Mouse (Mus musculus): ENCODE results near the gene Lamc1. TPM values are rescaled to one million over a fixed set of nuclear protein-coding genes. Genes with fewer than 3 reads are reported as not detected.
"Not testable (repeated sequence)": the region's sequence is repeated elsewhere in the genome, so short reads cannot be mapped to it uniquely, and the experiment has no call there.

Lamc1 gene
- 10 to 100 TPM; 54.5 to 66.2 TPM for total RNA-seq (2021)
- long read RNA-seq, experiment 1, full-length matches to known transcripts, result 11 of 22 reads
- long read RNA-seq, experiment 1, partial matches to known transcripts, result 11 of 22 reads
- long read RNA-seq, experiment 1, other reads (novel, unspliced or antisense), result 0 of 22 reads
- long read RNA-seq, experiment 2, full-length matches to known transcripts, result 3 of 25 reads
- long read RNA-seq, experiment 2, partial matches to known transcripts, result 20 of 25 reads
- long read RNA-seq, experiment 2, other reads (novel, unspliced or antisense), result 2 of 25 reads

GRCm38 (mm10) chr1:153332444-153333295 is at the start of gene Lamc1:
Gene Lamc1, minus strand, starts transcription at chr1:153332786.
- peak; percentile 88 for DNase-seq (ENCODE audit: low spot score in 2 of 2)

- no peak for DNase-seq (ENCODE audit: low spot score in 2 of 2)
Measured at GRCm38 (mm10) chr1:153380746-153381282, 48.2 kb upstream of the Lamc1 start.

- DNase-seq (ENCODE audit: low spot score in 2 of 2), result no peak
Measured at GRCm38 (mm10) chr1:153379832-153380231, 47.2 kb upstream of the Lamc1 start.

GRCm38 (mm10) chr1:153378587-153378986 is 46.0 kb upstream of the Lamc1 start:
- DNase-seq (ENCODE audit: low spot score in 2 of 2), result no peak

GRCm38 (mm10) chr1:153376446-153376845 is 43.9 kb upstream of the Lamc1 start:
- no peak for DNase-seq (ENCODE audit: low spot score in 2 of 2)

- DNase-seq (ENCODE audit: low spot score in 2 of 2), result no peak
Measured at GRCm38 (mm10) chr1:153374136-153374535, 41.5 kb upstream of the Lamc1 start.

GRCm38 (mm10) chr1:153371846-153372245 is 39.3 kb upstream of the Lamc1 start:
- no peak for DNase-seq (ENCODE audit: low spot score in 2 of 2)

GRCm38 (mm10) chr1:153369011-153369410 is 36.4 kb upstream of the Lamc1 start:
- no peak for DNase-seq (ENCODE audit: low spot score in 2 of 2)

GRCm38 (mm10) chr1:153367048-153367447 is 34.5 kb upstream of the Lamc1 start:
- no peak for DNase-seq (ENCODE audit: low spot score in 2 of 2)

- no peak for DNase-seq (ENCODE audit: low spot score in 2 of 2)
Measured at GRCm38 (mm10) chr1:153361926-153362325, 29.3 kb upstream of the Lamc1 start.

GRCm38 (mm10) chr1:153360556-153360955 is 28.0 kb upstream of the Lamc1 start:
- DNase-seq (ENCODE audit: low spot score in 2 of 2), result no peak

- no peak for DNase-seq (ENCODE audit: low spot score in 2 of 2)
Measured at GRCm38 (mm10) chr1:153357218-153357617, 24.6 kb upstream of the Lamc1 start.

- no peak for DNase-seq (ENCODE audit: low spot score in 2 of 2)
Measured at GRCm38 (mm10) chr1:153354466-153354865, 21.9 kb upstream of the Lamc1 start.

- DNase-seq (ENCODE audit: low spot score in 2 of 2), result no peak
Measured at GRCm38 (mm10) chr1:153353736-153354430, 21.3 kb upstream of the Lamc1 start.

- peak in 1 of 2 experiments; percentile 14 for DNase-seq (ENCODE audit: low spot score in 2 of 2)
Measured at GRCm38 (mm10) chr1:153351034-153351433, 18.4 kb upstream of the Lamc1 start.

GRCm38 (mm10) chr1:153347726-153348125 is 15.1 kb upstream of the Lamc1 start:
- DNase-seq (ENCODE audit: low spot score in 2 of 2), result no peak

- no peak for DNase-seq (ENCODE audit: low spot score in 2 of 2)
Measured at GRCm38 (mm10) chr1:153347040-153347439, 14.5 kb upstream of the Lamc1 start.

GRCm38 (mm10) chr1:153345699-153346291 is 13.2 kb upstream of the Lamc1 start:
- no peak for DNase-seq (ENCODE audit: low spot score in 2 of 2)

GRCm38 (mm10) chr1:153345002-153345401 is 12.4 kb upstream of the Lamc1 start:
- no peak for DNase-seq (ENCODE audit: low spot score in 2 of 2)

- DNase-seq (ENCODE audit: low spot score in 2 of 2), result not testable (repeated sequence)
Measured at GRCm38 (mm10) chr1:153335451-153335850, 2.9 kb upstream of the Lamc1 start.

Data from adrenal gland, adult 18-20 months (tissue).